Mouse (Mus musculus): ENCODE results near the gene Mfsd6l.

DNA sequence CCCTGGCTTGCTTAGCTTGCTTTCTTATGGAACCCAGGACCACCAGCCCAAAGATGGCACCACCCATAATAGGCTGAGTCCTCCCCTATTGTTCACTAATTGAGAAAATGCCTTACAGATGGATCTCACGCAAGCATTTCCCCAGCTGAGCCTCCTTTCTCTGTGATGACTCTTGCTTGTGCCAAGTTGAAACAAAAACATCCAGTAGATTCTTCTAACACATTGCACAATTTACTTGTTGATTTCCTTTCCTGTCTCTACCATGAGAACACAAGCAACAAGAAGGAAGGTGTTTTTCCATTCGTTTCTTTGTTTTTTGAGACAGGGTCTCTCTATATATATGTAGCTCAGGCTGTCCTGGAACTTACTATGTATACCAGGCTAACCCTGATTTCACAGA is 51.1 kb downstream of the Mfsd6l start:
- TF ChIP-seq GATA1 (IDR thresholded peaks at IDR 0.05; ENCODE audit: low read length) (no peak), TAL1 (IDR thresholded peaks at IDR 0.05; ENCODE audit: low read length) (no peak)

Data from erythroblast, embryonic 14.5 days (primary cell).